Mouse (Mus musculus): ENCODE results near the gene Bend5.

DNA sequence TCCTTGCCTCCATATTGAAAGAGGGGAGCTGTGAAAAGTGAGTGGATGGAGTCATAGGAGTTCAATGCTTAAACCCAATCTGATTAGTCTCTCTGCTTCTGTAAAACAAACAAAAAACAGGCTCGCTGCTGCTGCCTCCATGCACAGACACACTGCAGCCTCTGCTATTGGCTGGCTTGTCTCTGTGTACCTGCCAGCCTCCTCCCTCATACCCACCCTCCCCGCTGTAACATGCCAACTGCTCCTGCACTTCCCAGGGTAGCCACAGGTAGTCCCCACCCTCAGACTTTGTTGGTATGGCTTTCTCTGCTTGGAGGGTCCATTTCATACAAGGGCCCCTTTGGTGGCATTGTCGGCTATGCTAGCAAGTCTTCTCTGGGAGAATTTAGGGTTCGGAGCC lies 62.7 kb downstream of the Bend5 start:
- no peak for TF ChIP-seq GATA2 (IDR thresholded peaks at IDR 0.05; ENCODE audit: borderline replicate concordance, low read depth, low read length)
- TF ChIP-seq CTCF (IDR thresholded peaks at IDR 0.05; ENCODE audit: low read depth, low read length) = no peak
- no peak for TF ChIP-seq TAL1 (conservative IDR thresholded peaks at IDR 0.05; ENCODE audit: low read depth, low read length)
